Mouse (Mus musculus) kidney, adult 18-20 months (tissue): ENCODE data around the gene Ankrd44.
A peak's percentile ranks its signal among the peaks of the same experiment; 100 is the strongest.

Experiments
- DNase-seq: peaks from one replicate; pipeline ENCODE4 v3.0.0; 2021

The Ankrd44 gene

GRCm38 (mm10) chr1:54882856-54883467 is 43.2 kb downstream of the Ankrd44 start:
- DNase-seq: no peak

DNA sequence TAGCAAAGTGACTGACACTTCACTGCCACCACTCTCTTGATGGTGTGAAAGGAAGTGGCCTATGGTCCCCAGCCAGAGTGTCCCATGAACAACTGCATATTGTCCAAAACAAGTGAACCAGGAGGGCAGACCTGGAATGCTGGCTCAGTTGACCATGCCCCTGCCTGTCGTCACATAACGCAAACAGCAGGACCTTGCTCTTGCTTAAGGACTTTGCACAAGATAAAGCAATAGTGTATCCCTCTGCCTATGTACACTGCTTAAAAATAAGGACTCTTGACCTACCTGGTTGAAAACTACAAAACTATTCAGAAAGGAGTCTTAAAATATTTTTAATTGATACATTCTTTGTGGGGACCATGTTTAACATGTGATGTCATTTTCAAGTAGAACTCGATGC is 44.7 kb downstream of the Ankrd44 start:
- DNase-seq: no peak

DNA sequence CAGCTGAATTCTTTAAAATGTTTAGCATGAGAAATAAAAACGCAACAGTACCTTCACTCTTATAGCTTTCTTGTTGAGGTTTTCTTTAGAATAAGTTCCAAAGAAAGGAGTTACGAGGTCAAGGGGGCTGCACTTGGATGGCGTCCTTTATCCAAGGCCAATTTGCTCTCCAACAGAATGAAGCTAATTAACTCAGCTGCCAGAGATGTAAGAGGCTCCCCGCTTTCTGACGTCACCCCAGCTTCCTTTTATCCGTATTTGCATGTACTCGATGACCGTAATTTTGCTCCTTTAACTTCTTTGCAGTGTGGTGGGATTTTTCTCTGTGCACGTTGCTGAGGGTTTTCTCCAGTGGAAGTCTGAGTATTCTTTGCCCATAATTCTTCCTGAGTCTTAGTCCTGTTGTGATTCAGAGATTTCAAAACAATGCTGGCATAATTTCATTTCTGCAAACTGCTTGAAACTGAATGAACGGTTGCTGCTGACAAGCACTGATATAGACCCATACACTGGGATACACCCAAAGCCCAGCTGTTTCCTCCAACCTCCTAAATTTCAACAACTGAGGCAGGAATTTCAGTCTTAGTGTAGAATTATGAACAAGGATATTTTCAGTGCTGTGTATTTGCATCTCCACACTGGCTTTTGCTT is 48.6 kb downstream of the Ankrd44 start:
- DNase-seq: no peak

DNA sequence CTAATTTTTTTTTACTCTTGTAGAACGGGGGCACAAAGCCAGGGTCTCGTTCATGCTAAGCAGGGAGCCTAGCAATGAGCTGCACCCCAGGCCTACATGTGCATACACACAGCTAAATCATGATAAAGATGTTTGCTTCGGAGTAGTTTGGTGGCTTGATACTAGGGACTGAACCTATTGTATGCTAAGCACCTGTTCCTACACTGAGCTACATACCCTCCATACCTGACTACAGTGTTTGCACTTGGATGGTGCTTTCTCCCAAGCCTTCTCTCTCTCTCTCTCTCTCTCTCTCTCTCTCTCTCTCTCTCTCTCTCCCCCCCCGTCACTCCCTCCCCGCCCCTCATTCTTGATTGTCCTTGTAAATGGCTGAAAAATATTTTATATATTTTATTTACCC is 49.2 kb downstream of the Ankrd44 start:
- no peak for DNase-seq

- no peak for DNase-seq
Measured at GRCm38 (mm10) chr1:54874094-54874493, 52.1 kb downstream of the Ankrd44 start.

GRCm38 (mm10) chr1:54872857-54873616 is 53.1 kb downstream of the Ankrd44 start:
- no peak for DNase-seq

DNA sequence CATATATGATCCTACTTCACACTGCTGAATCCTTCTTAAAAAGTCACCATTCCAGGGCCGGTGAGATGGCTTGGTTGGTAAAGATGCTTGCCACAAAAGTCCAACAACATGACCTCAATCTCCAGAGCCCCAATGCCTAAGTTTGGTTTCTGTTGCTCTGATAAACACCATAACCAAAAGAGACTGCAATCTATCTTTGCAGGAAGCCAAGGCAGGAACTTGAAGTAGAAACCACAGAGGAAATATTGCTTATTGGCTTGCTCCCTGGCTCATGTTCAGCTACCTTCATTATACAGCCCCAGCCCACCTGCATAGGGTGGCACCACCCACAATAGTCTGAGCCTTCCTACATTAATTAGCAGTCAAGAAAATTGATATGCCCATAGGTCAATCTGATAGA is 54.9 kb downstream of the Ankrd44 start:
- DNase-seq: no peak

DNA sequence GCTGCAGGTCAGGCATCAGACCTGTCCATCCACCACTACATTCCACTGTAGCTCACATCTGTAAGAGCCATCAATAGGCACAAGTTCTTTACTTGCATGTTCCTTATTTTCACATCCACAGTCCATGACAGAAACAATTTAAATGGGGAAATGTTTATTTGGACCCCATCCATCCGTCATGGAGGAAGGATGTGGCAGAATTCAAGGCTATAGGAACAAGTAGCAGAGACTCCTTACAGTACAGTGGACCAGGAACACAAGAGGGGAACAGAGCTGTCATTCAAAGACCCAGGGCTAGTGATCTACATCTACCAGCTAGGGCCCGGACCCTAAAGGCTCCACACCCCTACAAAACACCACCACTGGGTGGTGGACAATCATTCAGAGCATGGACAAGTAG is 55.6 kb downstream of the Ankrd44 start:
- DNase-seq: no peak

DNA sequence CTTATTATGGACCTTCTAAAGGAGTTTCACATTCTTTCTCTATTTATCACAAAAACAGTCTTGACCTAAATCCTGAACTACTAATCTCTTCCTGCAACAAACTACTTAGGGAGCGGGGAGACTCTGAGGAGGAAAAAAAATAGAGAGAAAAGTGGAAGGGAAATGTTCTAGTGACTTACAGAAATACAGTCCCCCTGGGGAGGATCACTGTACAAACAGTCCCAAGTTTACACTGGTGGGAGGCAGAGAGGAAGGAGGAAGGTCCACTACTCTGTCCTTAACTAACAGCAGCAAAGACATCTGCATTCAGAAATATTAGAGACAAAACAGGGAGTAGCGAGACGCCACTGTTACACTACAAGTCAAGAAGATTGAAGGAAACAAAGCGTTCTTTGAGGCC is 59.0 kb downstream of the Ankrd44 start:
- DNase-seq: no peak

GRCm38 (mm10) chr1:54866131-54866530 is 60.1 kb downstream of the Ankrd44 start:
- no peak for DNase-seq

GRCm38 (mm10) chr1:54864928-54865652 is 61.1 kb downstream of the Ankrd44 start:
- DNase-seq: no peak

- no peak for DNase-seq
Measured at GRCm38 (mm10) chr1:54860361-54860760, 65.8 kb downstream of the Ankrd44 start.

DNA sequence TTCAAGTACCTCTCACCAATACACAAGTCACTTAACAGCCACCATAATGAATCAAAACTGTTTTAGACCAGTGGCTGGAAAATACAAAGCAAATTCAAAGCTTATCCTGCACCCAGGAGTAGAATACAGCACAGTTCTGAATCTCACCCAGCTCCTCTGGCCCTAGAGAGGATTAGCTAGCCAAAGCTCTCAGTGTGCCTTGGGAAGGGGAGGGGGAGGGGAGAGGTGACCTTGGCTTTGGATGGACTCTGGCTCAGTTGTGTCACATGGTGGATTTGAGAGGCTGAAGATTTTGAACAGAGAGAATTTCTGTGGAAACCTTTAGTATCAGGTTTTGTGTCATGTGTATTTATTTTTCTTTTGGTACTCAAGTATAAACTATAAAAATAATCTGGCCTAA is 66.3 kb downstream of the Ankrd44 start:
- DNase-seq: no peak

GRCm38 (mm10) chr1:54858898-54859297 is 67.3 kb downstream of the Ankrd44 start:
- DNase-seq: no peak

DNA sequence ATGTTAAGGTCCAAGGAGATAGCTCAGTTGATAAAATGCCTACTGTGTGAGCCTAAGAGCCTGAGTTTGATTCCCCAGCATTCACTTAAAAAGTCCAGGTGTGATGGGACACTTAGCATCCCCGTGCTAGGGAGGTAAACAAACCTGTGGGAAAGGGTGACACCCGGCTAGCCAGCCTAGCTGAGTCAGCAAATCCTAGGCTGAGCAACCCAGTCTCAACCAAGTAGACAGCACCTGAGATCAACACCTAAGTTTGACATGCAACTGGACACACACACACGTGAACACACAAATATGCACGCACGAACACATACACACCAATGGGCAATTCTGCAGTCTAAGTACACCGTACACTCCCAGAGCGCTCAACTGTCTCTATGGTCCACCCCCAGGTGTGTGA is 69.7 kb downstream of the Ankrd44 start:
- DNase-seq: no peak

DNA sequence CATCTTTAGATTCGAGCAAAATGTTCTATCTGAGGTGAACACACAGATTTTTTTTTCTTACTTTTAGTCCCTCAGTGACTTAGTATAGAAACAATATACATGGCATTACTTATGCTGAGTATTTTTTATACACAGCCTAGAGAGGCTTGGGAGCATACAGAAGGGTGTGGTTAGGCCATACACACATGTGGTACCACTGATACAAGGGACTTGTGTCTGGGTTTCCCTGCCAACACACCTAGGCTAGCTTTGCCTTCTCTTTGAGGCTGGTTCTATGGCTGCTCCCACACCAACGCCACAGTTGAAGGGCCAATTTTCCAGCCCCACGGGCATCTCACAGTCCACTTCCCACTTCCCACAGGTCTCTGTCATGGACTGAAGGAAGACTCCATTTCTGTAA is 70.2 kb downstream of the Ankrd44 start:
- DNase-seq: no peak

DNA sequence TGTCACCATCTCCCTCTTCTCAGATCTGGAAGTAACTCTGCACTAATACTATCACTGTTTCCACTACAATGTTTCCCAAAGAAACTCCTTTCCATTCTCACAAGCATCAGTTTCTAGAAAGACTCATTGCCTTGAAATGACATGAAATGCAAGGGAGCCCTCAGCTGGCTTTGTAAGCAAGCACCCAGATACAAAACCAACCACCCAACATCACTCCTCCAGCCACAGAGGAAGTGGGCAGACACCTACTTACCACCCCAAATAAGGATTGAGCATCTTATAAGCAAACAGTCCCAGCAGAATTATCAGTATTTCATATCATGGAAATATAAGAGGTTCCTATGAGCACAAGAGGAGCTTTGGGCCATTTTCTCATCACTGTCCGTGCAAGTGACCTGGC is 71.8 kb downstream of the Ankrd44 start:
- DNase-seq: no peak

- peak; percentile 57 for DNase-seq
Measured at GRCm38 (mm10) chr1:54853311-54854000, 72.7 kb downstream of the Ankrd44 start.

- no peak for DNase-seq
Measured at GRCm38 (mm10) chr1:54851610-54852009, 74.6 kb downstream of the Ankrd44 start.

DNA sequence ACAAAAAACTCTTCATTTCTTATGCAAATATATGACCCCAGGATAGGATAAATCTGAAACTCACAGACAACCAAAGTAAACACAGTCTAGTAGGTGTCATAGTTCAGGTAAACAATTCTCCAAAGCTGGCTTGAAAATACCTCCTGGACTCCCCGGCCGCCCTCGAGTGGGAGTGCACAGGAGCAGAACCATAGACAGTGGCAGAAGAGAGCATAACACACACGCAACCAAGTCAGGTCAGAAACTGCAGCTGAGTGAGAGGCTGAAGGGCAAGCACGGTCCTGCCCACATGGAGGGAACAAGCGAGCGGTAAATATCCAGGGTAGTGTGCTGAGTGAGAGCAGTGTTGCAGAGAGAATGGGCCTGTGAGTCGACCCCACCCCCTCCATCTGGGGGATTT is 76.1 kb downstream of the Ankrd44 start:
- peak; percentile 41 for DNase-seq

- DNase-seq: no peak
Measured at GRCm38 (mm10) chr1:54847238-54847637, 78.9 kb downstream of the Ankrd44 start.

DNA sequence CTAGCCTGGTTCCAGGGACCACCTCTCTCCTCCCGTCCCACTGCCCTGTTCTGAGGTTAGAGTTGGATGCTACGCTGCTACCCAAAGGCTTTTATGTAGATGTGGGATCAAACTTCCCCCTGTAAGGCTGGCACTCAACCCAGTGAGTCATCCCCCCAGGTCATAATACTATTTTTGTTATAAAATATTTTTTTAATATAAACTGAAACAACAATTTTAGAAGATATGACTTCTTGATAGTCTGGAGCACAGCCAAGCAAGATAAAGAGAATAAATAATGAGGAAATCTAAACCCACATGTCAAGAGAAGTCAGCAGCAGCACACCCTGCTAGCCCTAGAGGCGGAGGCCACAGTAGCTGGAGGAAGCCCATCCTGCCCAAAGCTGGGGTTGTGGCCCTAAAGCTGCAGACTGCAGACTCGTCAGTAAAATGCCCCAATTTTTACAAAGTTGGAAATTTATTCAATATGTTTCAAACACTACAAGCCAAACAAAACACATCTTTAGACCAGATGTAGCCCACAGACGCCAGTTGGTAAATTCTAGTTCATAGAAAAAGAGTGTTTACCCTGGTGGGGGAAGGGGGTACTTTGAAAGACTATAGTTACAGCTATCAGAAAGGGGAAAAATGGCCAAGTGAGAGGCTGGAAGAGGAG is 79.7 kb downstream of the Ankrd44 start:
- DNase-seq: no peak
